Mouse (Mus musculus) lung, postnatal 0 days (tissue): ENCODE data around the gene Pdcd1.

Experiments used
- CTCF ChIP-seq: IDR thresholded peaks from 2 replicates; pipeline ENCODE4 v1.5.1; 2016; ENCODE audit warnings: antibody characterized with exemption, mild to moderate bottlenecking
- EP300 ChIP-seq: IDR thresholded peaks from 2 replicates; pipeline ENCODE4 v1.6.1; 2016; ENCODE audit warnings: antibody characterized with exemption, mild to moderate bottlenecking, control low read depth

DNA sequence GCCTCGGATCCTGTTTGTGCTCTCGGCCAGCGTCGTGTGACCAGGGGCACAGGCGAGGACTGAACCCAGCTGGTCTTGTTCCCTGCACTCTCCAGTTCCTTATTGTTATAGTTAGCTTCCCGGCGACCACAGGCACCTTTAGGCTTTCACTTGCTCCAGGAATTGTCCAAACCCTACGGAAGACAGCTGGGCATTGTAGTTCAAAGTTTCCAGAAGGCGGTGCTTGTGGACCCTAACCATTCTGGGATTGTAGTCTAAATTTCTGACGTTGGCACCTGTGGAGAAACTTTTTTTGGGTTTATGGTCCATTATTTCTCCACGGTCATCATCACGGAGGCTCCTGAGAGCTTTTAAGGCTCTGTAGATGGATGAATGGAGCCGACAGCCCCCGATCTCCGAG is 28.4 kb upstream of the Pdcd1 start:
- TF ChIP-seq CTCF: no peak
- no peak for TF ChIP-seq EP300
